Mouse (Mus musculus) CD4-positive, CD25-positive, alpha-beta regulatory T cell, adult 4 months (primary cell): Measurements from ENCODE around the gene Lca5l. TPM values are rescaled to one million over a fixed set of nuclear protein-coding genes. Genes with fewer than 3 reads are reported as not detected.

Experiments used
- ATAC-seq: one replicate; pipeline ENCODE4 v1.8.0; 2017
- polyA plus RNA-seq, 2 experiments: library from polyadenylated mRNA; unstranded; fragments of 100-300 nt; shearing (Covaris generic); gene quantifications; one replicate each; pipeline ENCODE4 v1.2.1; 2017

Lca5l gene
- not detected for polyA plus RNA-seq

DNA sequence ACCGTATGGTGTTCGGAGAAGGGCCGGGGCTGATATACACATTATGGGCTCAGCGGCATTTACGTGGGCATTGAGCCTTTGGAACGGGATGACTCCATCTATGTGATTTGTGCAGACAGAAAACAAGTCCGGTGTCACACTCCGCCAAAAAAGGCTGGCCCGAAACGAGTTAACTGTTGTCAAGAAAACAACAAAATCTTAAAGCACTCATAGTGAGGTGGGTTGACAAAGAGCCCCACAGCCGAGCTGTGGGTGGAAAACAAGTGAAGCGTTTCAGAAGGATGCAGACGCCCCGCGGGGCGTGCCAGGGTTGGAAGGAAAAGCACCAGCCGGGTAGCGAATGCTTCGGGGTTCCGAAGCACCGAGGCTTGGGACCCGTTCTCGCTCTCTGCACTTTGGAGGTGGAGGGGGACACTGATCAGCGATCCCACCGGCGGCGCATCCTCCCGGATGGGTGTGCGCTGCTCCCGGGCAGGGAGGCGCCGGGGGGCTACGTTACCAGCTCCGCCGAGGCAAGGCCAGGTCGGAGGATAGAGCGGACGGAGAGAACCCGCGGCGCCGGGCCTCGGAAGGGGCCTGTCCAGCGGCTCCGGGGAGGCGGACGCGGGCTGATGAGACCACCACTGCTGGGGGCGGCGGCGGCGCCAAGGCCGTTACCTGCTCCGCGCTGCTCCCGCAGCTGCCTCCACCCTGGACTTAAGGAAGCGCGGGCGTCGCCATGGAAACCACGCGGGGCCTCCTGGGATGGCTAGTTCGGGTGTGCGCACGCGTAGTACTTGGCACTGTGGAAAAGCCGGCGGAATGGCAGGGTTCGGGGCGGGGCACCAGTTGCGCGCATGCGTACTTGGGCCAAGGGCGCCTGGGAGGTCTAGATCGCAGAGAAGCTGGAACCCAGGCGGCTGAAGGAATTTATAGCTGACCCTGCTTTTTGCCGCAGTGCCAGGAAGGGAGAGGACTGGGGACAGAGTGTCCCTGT lies at the start of gene Lca5l:
Gene Lca5l (minus strand): TSS at position 741 of the 976 bp plus-strand sequence.
- ATAC-seq, result peak; percentile 95

DNA sequence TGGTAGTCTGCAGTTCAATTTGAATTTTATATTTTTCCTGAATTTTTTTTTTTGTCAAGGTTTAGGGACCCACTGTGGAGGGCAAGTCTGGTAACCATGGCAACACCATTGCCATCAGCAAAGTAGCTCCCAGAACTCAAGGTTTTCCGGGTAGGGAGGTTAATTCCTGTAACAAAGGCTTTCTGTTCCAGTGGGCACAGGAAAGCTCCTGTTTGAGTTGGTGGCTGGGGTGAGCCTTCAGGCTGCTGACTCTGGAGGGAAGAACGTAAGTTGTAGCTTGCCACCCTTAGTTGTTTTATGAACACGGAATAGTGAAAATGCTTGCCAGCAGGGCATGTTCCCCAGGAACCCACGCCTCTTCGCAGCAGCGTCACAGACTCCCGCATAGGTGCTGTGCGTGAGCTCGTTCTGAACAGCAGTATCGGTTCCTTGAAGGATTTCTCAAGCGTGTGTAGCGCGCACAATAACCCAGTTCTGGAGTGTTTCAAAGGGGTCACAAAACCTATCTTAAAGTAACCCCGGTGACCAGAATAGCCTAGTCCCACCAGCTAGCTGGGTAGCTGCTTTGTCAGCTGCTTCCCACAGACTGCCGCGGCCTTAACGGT lies 43.4 kb upstream of the Lca5l start, which contains the start of gene B3galt5:
Gene B3galt5 (plus strand): TSS at position 436 of the 605 bp plus-strand sequence.
- no peak for ATAC-seq

DNA sequence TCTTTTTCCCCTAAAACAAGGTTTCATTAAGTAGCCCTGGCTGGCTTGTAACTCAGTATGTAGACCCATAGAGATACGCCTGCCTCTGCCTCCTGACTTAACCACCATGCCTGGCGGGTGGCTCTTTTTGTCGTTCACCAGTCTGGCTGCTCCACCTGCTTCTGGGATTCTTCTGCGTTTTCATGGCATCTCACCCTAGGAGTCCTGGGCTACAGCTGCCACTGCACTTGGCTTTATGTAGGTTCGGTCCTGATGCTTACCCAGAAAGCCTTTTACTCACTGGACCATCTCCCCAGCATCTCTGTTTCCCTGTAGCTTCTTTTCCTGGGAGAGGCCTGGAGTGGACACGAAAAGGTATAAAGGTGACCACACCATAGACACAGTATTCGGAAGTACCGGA lies 41.9 kb upstream of the Lca5l start:
- ATAC-seq, result no peak

DNA sequence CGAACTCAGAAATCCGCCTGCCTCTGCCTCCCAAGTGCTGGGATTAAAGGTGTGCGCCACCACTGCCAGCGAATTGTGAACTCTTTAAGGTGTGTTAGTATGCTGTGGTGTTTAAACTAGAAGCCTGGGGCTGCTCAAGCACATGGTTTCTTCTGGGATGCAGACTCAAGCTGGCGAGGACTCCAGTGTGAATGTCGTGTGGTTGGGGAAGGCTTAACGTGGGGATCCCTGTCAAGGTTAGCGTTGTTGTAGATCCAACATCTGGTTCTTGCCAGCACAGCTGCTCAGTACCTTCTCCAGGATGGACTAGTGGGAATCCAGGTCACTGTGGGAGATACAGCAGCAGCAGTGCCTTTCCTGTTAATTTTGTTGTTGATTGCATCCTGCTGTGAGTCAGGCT lies 39.9 kb upstream of the Lca5l start:
- no peak for ATAC-seq

DNA sequence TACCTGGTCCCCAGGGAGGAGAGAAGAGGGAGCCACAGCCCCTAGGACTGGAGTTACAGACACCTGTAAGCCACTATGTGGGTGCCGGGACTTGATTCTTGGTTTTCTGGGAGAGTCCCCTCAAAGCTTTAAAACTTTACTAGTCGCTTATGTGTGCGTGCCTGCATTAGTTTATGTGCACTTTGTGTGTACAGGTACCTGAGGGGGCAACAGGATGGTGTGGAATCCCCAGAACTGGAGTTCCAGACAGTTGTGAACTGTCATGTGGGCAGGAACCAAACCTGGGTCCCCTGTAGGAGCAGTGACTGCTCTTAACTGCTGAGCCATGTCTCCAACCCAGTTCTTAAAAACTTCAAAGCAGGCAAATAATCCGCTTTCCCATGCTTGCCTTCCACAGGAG lies 39.2 kb upstream of the Lca5l start:
- no peak for ATAC-seq

DNA sequence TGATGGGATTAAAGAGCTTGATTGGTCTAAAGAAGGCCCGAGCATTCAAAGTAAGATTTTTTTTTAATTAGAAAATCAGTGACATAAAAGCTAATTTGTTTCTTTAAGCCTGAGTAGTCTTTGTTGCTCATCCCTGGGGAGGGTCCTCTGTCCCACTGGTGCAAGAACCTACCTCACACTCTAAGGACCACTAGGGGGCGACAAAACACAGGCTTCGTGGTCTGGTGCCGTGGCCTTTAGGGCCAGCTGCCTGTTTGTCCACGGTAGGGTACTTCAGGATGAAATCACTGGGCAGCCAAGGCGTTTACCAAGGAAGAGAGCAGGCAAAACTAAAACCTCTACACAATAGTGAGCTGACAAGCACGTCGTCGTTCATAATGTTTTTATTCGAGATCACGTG lies 38.3 kb upstream of the Lca5l start:
- ATAC-seq, result peak; percentile 62

DNA sequence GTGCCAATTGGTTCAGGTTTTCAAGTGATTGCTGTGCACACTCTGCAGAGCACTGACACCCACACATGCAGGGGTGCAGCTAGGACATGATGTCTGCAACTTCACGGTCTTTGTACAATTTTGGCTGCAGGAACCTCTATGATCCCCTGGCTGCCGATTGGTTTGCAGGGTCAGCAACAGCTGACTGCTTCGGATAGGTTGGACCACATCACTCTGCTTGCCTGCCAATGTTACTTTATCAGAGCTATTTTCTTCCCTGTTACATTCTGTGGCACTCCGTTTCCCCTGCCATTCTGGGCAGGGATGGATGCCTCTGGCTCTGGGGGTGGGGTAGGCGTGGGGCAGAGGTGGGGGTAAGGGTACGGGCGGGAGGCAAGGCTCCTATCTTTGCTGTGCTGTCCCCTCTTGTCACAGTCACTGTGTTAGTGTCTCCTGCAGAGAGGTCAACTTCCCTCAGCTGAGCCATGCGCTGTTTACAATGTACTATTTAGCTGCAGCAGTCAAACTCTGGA lies 37.0 kb upstream of the Lca5l start:
- ATAC-seq, result no peak

DNA sequence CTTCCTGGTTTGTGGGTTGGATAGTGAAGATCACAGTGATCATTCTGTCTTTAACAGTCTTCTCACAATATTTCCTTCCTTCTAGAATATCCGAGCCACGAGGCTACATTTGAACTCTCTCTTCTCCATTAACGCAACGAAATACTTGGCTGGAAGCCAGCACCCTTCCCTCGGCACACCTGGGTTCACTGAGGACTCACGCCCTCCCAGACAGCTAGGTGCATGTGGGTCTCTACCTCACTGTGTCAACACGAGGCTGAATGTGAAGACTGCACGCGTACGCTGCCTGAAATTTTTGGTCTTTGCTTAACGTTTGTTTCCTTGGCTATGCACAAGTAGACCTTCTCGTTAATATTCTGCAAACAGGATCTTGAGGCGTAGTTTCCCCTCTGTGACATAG lies 36.4 kb upstream of the Lca5l start:
- ATAC-seq, result no peak

DNA sequence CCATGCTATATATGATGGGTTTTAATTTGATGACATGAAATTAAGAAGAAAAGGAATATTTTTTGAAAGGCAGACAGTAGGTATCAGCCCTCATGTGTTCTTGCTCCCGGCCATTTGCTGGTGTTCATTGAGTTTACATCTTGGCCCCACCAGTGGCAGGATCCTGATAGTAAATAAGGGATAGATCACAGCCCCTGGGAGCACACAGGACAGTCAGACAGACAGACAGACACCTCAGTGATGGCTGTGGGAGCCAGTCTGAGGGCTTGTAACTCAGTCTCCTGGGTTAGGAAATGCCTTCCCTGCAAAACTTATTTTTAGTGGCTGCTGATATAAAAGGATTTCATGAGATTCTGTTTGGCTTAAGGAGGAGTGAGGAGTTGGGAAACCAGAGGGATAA lies 30.4 kb upstream of the Lca5l start:
- ATAC-seq, result no peak

DNA sequence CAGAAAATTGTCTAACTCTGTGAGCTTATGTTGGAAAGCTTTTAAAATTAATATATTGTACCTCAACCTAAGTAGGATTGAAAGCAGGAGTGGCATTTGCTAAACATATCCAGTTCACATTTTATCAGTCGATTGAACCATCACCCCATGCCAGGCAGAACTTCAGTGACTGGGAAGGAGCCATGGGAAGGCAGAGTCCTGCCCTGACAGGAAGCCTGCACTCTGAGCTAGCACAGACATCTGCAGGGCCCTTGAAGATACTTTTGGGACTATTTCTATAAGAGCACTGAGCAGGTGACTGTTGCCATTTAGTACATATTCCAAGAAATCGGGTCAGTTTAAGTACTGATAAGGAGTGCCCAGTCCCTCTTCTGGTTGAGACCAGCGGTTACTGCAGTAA lies 29.9 kb upstream of the Lca5l start:
- ATAC-seq, result no peak

DNA sequence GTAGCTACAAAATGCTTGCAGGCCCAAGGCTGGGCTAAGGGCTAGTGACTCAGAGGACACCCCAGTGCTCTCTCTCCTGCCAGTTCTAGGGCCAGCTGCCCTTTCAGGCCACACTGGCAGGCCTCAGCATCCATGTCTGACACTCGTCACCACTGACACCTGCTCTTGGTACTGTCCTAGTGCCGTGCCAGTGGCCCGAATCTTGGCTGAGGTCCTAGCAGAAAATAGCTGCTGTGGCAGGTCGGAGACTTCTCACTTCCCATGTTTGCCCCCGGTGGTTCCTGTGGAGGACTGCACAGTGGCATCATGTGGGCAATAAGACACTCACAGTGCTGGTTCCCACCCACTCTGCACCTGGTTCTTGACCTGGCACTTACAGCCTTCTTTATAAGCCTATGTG lies 29.4 kb upstream of the Lca5l start:
- ATAC-seq, result no peak

DNA sequence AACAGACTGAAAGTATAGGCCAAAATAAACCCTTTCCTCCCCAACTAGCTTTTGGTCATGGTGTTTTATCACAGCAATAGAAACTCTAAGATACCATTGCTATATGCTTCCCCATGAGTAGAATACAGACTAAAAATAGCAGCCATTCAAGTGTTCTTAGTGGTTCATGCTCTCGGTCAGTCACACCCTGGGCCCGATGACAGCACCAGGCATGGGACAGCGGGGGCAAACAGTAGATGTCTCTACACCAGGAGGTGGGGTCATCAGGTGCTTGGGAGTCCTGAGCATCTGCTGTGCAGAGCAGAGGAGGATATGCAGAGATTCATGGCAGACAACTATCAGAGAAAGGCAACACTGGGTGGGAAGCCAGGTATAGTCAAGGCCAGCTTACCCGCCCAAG lies 21.0 kb upstream of the Lca5l start:
- ATAC-seq, result no peak

DNA sequence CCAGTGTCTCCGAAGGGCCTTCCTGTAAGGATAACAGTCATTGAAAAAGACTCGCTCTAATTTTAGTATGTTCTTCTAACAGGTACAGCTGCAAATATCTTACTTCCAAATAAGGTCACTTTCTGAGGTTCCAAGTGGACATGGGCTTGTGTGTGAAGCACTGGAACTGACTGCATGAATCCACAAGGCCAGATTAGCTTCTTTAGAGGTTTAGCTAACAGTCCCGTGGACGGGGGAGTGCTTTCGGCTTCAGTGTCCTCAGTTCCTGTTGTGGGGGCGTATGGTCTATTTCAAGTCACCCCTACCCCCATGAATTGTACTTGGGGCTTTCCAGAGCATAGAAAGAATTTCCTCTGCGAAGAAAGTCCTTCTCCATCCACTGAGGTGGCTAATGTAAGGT lies 18.8 kb upstream of the Lca5l start:
- no peak for ATAC-seq

DNA sequence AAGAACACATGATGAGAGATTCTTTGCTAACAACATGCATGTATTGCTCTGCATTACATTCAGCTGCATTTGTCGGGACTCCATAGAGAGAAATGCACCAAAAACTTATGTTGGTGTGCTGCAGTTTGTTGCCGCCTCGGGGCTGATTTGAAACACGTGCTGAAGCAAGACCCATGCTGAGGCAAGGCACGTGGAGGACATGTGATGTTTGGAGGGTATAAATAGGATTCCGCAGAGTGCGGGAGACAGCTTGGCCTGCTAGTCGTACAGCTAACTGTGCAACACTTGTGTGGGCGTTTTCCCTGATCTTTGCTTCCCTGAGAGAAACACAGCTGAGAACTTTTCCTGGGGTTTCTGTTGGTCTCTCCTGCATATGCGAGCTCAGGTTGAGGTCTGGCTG lies 17.7 kb upstream of the Lca5l start:
- no peak for ATAC-seq

DNA sequence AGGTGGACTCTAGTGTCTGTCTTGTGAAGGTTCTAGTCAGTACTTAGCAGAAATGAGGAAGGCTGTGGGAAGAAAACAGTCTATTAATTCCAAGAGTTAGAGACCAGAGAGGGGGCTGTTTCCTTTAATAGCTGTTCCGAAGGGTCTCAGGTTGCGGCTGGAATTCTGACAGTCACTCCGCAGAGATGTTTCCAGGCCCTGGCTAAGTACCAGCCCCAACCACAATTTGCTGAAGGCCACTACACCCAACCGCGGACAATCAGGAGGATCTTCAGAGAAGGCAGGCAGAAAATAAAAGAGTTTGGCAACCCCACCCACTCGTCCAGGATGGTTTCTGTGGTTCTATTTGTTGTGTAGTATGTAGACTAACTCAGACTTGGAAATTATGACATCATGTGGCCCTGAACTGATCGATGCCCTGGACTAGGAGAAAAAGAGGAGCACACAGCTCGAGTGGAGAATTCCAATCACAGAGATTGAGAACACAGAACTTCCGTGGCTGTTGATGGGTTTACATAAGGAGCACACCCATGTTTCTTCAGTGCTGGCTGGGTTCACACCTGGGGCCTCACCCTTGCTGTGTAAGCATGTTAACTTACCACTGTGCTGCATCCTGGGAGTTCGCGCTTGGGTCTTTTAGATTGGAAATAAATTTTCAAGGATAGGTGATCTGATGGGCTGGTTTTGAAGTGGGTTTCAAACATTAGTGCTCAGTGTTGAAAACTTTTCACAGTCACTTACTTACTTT lies 9.6 kb upstream of the Lca5l start:
- ATAC-seq, result no peak

DNA sequence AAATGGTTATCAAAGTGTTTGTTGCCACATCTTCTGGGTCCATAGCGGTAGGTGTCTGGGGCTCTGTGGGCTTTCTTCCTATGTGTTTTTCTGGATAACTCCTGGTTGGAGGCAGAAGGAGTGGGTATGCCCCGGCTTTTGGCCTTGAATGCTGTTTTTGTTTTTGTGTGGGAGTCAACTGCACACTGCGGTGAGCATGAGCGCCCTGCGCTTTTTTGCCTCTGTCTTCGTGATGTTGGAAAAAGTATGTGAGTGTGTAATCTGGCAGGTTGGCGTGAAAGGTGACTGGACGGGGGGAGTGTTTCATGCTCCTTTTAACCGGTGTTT lies 8.6 kb upstream of the Lca5l start:
- no peak for ATAC-seq

DNA sequence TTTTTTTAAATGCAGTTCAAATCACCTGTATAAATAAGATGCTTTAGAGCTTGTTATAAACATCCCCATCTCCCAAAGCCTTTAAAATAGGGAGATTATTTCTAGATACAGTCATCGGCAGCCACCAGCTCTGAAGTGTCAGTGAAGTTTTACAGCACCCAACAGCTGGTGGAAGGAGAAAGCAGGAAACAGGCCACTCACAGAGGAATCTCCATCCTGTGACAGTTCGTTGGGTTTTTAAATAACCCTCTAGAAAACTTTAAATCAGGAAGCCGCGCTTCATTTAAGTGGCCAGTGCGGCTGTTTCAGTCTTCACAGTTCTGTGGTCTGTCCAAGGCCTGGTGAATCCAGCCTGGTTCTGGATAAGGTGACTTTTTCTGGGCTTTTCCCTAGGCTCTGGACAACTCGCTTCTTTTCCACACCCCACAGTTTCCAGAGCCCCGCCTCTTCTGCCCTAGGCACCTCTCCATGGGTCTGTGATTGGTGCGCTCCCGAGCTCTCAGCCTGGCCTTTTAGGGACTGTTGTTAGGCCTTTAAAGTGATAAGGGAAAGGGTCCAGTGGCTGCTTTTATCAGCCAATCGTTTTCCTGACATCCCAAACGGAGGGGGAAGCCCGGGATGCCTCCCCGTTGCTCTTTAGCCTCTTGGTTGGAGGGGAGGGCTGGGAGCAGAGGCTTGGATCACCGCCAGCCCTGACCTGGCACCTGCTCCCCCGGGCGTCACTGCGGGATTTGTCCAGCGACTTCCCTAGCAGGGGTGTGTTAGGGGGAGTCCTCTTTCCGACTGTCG lies 8.0 kb upstream of the Lca5l start, which contains the start of gene Sh3bgr:
Gene Sh3bgr (plus strand): TSS at position 538 of the 789 bp plus-strand sequence.
- no peak for ATAC-seq

DNA sequence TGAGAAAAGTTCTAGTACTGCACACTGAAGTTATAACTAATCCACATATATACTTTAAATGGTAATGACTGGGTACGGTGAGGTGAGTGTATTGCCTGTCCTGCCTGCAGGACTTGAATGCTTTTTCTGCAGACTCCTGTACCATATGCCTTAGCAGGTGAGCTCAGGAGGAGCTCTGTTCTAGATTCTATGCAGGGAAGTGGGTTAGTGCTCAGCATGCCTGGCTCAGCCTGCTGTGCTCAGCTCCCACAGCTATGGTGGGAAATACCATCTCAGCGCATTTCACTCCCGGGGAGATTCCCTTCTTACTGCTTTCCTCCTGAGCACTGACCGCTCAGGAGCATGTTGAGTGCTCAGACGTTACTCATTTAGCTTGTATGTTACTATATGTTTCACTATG lies 4.5 kb downstream of the Lca5l start:
- no peak for ATAC-seq

DNA sequence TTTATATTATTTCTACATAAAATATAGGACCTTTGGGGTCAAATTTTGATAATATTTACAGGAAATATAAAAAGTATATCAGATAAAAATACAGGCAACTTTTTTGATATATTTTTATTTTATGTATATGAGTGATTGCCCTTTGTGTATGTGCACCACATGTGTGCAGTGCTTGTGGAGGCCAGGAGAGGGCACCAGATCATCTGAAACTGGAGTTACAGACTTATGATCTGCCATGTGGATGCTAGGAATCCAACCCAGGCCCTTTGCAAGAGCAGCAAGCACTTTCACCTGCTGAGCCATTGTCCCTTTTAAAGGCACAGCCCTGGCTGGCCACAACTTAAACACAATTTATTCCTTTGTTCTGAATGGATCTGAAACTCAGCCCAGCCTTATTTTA lies 12.9 kb downstream of the Lca5l start:
- no peak for ATAC-seq

DNA sequence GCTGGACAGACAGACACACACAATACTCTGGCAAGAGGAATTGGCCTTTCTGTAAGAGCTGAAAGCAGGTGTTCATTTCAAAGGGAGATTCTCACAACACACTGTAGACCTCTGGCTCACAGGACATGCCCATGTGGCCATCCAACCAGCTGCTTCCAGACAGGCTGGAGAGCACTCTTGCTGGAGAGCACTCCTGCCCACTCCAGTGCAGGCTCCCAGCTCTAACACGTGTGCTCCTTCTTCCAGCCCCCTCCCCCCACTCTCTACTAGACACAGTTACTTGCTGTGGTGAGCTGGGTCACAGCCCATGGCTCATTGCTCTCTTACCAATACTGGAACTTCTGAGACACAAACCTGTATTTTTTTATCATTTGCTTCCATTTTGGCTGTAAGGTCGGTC lies 16.7 kb downstream of the Lca5l start:
- ATAC-seq, result no peak

DNA sequence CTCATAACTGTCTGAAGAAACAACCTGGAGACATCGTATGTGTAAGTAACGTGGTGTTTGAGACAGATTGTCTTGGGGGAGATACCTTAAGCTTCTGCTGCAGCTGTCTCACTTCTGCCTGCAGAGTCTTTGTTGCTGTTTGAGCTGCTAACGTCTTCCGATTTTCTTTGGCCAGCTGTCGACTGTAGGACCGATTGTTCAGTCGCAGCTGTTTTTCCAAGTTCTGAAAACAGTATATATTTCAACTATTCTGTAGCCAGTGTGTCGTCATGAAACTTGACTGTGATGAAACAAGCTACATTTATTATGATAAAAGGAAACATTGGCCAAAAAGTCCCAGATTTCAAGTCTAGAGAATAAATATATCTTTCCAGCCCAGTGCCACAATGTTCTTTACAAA lies 18.4 kb downstream of the Lca5l start:
- ATAC-seq, result no peak

DNA sequence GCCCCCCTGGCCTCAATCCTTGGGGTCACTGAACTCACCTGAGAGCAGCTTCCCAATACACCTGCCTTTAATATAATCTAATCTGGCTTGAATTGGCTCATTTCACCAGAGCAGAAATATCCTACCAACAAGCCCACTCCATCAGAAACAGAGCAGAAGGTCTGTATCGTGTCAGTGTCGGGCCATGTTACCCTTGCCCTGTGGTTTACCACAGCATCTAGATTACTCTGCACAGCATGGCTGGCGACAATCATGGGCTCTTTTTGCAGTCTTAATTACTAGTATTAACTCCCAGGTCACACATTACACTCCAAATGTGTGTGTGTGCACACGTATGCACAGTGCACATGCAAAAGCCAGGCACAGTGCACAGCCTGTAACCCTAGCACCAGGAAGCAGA lies 23.2 kb downstream of the Lca5l start:
- no peak for ATAC-seq
